Mouse (Mus musculus): Measurements from ENCODE around the gene Lrmda. TPM values are rescaled to one million over a fixed set of nuclear protein-coding genes. Genes with fewer than 3 reads are reported as not detected.

Gene Lrmda
- polyA plus RNA-seq, 1 experiment from 2014 or later: 0.20 TPM

DNA sequence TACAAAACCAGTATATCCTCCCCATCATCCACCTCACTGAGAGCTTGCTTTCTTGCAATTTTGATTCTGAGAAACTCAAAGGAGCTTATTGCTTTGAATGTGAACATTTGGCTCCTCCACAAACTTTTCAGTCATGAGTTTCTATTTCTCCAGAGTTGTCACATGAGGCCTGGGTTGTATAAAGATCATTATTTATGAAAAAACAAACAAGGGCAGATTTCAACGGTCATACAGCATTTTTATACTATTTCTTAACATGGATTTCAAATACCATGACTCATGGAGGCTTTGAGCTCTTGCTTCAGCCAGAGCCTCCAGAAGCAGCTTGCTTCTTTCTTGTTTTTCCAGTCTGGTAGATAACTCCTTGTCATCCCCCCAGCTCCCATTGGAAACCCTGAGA, 119.8 kb downstream of the Lrmda start:
- Histone ChIP-seq H3K27me3 (ENCODE audit: poor library complexity, severe bottlenecking) (peaks cover 41% of the 10 kb centered on the region), H3K27ac (no peak overlapping the region), H3K9me3 (peaks cover 10% of the 10 kb centered on the region), H3K4me3 (no peak overlapping the region), H3K4me1 (peaks cover 12% of the 10 kb centered on the region), H3K36me3 (replicated peaks) (no peaks in the 10 kb centered on the region)
- DNase-seq (ENCODE audit: extremely low spot score, low spot score): no peak
- WGBS: 92% methylated on average over 1 of the region's 1 CpGs

DNA sequence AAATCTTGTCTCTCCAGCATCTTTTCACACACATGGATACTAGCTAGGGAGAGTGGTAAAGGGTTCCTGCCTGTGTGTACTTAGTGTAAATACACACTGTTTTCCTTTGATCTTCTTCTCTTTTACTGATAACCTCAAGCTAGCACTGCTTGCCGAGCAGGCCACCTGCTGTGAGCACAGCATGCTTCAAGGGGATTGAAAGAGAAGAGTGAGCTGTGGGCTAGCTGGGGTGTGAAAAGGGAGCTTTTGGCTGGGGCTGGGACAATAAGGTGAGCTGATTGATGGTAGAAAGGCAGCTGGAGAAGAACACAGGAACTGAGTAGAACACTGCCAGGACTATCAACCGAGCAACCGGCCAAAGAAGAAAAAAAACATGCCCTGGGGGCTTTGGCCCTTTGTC, 124.5 kb downstream of the Lrmda start:
- no peak overlapping the region for H3K27ac ChIP-seq
- DNase-seq (ENCODE audit: extremely low spot score, low spot score): no peak

DNA sequence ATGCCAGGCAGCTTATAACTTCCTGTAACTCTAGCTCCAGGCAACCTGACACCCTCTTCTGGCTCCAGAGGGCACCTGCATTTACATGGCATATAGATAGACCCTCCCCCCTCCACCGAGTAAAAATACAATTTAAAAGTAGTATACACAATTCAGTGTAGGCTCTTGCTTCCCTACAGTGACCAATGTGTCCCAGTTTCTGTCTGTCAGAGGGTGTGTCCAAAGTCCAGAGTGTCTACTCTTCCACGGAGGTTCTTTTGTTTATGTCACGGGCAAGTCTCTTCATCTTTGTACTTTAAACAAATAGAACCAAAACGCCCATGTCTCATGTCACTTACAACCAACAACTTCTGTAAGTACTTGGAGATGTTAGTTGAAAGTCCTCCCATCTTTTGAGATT, 126.4 kb downstream of the Lrmda start:
- Histone ChIP-seq H3K27ac (no peak overlapping the region), H3K27me3 (ENCODE audit: poor library complexity, severe bottlenecking) (peaks cover 74% of the 10 kb centered on the region), H3K4me1 (peaks cover 25% of the 10 kb centered on the region), H3K36me3 (replicated peaks) (no peaks in the 10 kb centered on the region), H3K9me3 (no peaks in the 10 kb centered on the region), H3K4me3 (no peak overlapping the region)
- 77% methylated on average over 4 of the region's 4 CpGs for WGBS
- no peak for DNase-seq (ENCODE audit: extremely low spot score, low spot score)

More for the DNA sequence above, 124.5 kb downstream of the Lrmda start:
- no peaks in the 10 kb centered on the region for H3K36me3 ChIP-seq (replicated peaks)
- no peak overlapping the region for H3K4me3 ChIP-seq
- H3K4me1 ChIP-seq: peaks cover 30% of the 10 kb centered on the region
- H3K27me3 ChIP-seq (ENCODE audit: poor library complexity, severe bottlenecking): peaks cover 65% of the 10 kb centered on the region
- H3K9me3 ChIP-seq: no peaks in the 10 kb centered on the region
- 3% methylated on average over 3 of the region's 3 CpGs for WGBS

DNA sequence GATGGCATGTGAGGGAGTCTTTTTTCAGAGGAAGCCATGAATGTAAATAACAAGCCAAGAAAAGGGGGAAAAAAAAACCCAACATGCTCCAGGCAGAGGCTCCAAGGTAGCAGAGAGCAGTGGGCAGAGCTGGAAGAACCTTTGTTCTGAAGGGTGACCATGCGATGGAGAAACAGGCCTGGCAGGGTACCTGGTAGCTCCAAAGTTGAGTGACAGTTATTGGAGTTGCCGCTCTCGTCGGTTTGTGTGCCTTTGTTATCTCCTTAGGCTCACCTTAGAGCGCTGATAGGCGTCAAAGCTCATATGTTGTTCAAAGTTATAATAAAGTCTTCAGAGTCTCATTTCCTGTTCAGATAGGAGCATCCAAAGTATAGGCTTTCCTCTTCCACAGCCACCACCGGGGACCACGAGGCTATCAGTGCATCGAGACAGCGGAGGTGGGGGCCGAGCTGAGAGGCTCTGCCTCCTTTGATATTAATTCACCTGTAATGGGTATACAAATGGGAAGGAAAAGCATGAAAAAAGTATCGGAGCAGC, 127.1 kb downstream of the Lrmda start:
- Histone ChIP-seq H3K4me1 (peaks cover 25% of the 10 kb centered on the region), H3K27me3 (ENCODE audit: poor library complexity, severe bottlenecking) (peaks cover 75% of the 10 kb centered on the region), H3K4me3 (no peak overlapping the region), H3K36me3 (replicated peaks) (no peaks in the 10 kb centered on the region), H3K9me3 (no peaks in the 10 kb centered on the region), H3K27ac (no peak overlapping the region)
- 86% methylated on average over 12 of the region's 12 CpGs for WGBS
- no peak for DNase-seq (ENCODE audit: extremely low spot score, low spot score)

DNA sequence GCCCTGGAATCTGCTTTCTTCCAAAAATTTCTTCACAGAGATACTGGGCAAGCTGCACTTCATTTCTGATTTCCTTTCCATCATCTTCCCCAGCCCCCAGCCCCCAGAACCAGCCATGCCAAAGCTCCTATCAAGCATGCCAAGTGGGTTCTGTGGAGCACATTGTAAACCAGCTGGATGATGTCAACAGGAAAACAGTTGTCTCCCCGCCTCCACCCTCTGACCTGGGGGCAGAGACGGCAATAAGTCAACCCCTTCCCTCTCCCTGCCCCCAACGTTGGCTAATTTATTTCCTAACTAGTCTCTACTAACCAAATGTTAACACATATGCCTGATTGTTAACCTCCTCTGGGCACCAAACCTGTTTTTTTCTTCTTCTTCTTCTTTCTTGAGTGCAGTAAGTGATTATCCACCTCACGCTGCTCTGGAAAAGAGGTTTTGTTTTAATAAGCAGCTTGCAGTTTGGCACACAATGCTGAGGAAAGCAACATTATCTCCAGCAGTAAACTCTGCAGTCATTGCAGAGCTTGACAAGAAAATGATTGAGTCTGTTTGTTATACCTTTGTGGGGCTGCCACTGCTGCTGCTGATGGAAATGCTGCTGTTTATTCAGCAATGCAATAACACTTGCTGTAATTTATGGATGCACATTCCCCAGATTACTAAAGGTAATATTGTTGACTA, 128.0 kb downstream of the Lrmda start:
- H3K36me3 ChIP-seq (replicated peaks): no peaks in the 10 kb centered on the region
- WGBS: 38% methylated on average over 4 of the region's 4 CpGs
- H3K4me1 ChIP-seq: peaks cover 30% of the 10 kb centered on the region
- no peak overlapping the region for H3K4me3 ChIP-seq
- H3K27me3 ChIP-seq (ENCODE audit: poor library complexity, severe bottlenecking): peaks cover 75% of the 10 kb centered on the region
- no peak overlapping the region for H3K27ac ChIP-seq
- no peaks in the 10 kb centered on the region for H3K9me3 ChIP-seq
- DNase-seq (ENCODE audit: extremely low spot score, low spot score): no peak

DNA sequence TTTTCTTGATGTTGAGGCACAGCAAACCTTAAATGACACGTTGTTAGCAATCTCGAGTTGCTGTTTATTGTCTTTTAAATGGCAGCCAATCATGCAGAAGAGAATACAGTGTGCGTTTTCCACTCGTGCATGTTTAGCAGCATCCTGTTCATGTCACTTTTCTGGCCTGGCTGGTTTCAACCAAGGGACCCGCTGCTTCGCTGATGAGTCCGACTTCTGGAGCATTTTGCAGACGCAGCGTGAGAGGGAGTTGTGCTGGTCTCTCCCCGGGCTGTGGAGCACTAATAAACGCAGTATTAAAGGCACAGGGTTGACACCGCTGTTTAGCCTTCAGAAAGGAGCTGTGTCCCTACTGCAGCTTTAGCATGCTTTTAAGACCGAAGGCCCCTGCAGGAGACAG, 133.2 kb downstream of the Lrmda start:
- no peak for DNase-seq (ENCODE audit: extremely low spot score, low spot score)
- Histone ChIP-seq H3K36me3 (replicated peaks) (no peaks in the 10 kb centered on the region), H3K4me1 (peaks cover 44% of the 10 kb centered on the region), H3K27me3 (ENCODE audit: poor library complexity, severe bottlenecking) (peaks cover 96% of the 10 kb centered on the region), H3K4me3 (no peak overlapping the region), H3K27ac (0 out of 2 replicates have a peak overlapping the region, but pooled peaks have one; percentile 5), H3K9me3 (no peaks in the 10 kb centered on the region)
- WGBS: 53% methylated on average over 13 of the region's 13 CpGs

DNA sequence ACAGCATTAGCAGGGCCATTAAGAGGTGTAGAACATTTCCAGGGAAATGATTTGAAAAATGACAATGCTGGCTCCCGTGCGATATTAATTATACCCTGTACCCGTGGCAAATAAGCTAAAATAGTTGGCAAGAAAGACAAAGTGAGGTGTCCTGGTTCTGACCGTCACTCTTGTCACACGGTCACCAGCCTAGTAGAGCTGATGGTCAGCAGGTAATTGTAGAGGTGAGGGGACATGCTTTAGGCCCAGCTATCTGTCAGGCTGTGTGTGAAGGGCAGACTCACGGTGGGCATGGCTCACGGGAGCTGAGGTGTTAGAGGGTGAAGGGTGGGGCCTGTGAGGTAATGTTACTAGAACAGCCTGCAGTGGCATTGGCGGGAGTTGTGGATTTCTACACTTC, 134.6 kb downstream of the Lrmda start:
- H3K4me3 ChIP-seq: no peak overlapping the region
- no peaks in the 10 kb centered on the region for H3K9me3 ChIP-seq
- no peak overlapping the region for H3K27ac ChIP-seq
- H3K27me3 ChIP-seq (ENCODE audit: poor library complexity, severe bottlenecking): peaks cover 96% of the 10 kb centered on the region
- H3K36me3 ChIP-seq (replicated peaks): no peaks in the 10 kb centered on the region
- DNase-seq (ENCODE audit: extremely low spot score, low spot score): no peak
- peaks cover 40% of the 10 kb centered on the region for H3K4me1 ChIP-seq
- 87% methylated on average over 8 of the region's 8 CpGs for WGBS

DNA sequence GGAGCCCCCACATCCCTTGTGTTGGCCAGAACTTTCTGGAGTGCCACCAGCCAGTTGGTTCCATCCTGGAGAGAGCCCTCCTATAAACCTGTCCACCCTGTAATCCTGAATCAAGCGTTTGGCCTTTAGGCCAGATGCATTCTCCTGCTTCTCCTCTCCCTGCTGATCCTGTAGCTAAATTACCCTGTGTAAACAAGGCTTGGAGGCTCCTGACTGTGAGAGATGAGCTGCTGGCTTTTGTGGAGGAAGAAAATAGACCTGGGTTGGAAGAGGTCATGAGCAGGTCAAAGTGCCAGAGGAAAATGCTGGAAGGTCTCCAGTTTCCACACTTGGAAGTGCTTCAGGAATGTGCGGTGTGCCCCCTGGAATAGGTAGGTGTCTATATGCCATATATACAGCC, 135.5 kb downstream of the Lrmda start:
- Histone ChIP-seq H3K36me3 (replicated peaks) (no peaks in the 10 kb centered on the region), H3K9me3 (no peaks in the 10 kb centered on the region), H3K27me3 (ENCODE audit: poor library complexity, severe bottlenecking) (peaks cover 91% of the 10 kb centered on the region), H3K4me1 (peaks cover 40% of the 10 kb centered on the region), H3K4me3 (no peak overlapping the region), H3K27ac (peak overlapping the region; percentile 22; the same call in 1 of the 2 replicates)
- WGBS: 39% methylated on average over 2 of the region's 2 CpGs
- no peak for DNase-seq (ENCODE audit: extremely low spot score, low spot score)

DNA sequence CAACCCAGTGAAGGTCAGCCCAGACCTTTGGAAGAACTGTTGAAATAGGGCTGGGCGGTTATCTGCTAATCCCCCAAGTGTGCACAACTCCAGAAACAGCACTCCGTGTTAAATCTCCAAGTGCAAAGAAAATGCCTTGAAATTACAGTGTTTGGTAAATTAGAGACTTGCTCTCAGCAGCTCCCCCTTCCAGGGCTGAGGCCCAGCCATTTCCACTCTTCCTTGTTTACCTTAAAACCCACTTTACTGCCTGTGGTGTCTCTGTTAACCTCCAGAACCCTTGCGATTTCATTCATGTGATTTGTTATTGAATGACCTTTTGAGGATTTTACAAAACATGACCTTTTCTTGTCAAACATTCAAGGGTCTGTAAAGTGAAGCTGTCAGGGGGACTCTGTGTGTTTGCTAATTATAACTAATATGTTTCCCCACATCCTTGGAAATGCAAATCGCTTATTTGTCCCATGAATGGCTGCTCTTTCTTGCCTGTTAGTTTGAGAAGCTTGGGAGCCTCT, 136.1 kb downstream of the Lrmda start:
- WGBS: 28% methylated on average over 4 of the region's 4 CpGs
- Histone ChIP-seq H3K36me3 (replicated peaks) (no peaks in the 10 kb centered on the region), H3K27me3 (ENCODE audit: poor library complexity, severe bottlenecking) (peaks cover 91% of the 10 kb centered on the region), H3K27ac (peak overlapping the region; percentile 21; the same call in 1 of the 2 replicates), H3K4me1 (peaks cover 40% of the 10 kb centered on the region), H3K4me3 (no peak overlapping the region), H3K9me3 (no peaks in the 10 kb centered on the region)
- no peak for DNase-seq (ENCODE audit: extremely low spot score, low spot score)

DNA sequence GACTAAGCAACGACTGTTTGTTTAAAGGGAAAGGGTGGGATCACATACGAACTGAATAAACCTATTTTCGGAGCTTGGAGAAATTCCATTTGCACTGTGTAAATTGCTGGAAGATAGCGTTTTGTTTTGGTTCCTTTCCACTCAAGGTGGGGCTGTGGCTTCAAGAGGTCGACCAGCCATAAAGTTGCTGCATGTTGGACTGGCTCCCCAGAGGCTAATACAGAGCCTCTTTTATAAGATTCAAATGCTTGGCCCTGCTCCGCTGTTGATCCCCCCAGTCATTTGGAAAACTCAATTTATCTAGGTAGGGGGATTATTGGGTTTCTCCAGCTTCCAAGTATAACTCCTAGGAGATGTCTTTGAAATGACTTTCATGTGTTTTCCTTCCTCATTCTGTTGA, 137.5 kb downstream of the Lrmda start:
- H3K9me3 ChIP-seq: no peaks in the 10 kb centered on the region
- WGBS: 75% methylated on average over 6 of the region's 6 CpGs
- no peak overlapping the region for H3K4me3 ChIP-seq
- H3K36me3 ChIP-seq (replicated peaks): no peaks in the 10 kb centered on the region
- peaks cover 91% of the 10 kb centered on the region for H3K27me3 ChIP-seq (ENCODE audit: poor library complexity, severe bottlenecking)
- peaks cover 38% of the 10 kb centered on the region for H3K4me1 ChIP-seq
- H3K27ac ChIP-seq: no peak overlapping the region
- DNase-seq (ENCODE audit: extremely low spot score, low spot score): no peak

DNA sequence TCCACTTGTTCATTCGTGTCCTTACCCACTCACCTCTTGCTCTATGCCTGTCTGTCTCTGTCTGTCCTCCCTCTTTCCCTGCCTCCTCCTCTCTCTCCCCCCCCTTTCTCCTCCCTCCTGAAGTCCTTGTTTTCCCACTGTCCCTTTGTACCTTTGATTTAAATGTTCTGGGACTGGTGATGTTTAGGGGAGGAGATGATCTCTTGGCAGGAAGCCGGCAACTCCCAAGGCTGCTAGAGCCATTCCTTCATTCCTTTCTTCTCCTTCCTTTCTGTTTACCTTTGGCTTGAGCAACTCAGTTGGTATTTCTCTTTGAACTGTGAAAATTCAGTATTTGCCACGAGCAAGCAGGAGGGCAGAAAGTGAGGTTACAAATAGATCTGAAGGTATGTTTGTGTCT, 141.9 kb downstream of the Lrmda start:
- Histone ChIP-seq H3K36me3 (replicated peaks) (no peaks in the 10 kb centered on the region), H3K4me1 (peaks cover under 1% of the 10 kb centered on the region), H3K9me3 (no peaks in the 10 kb centered on the region), H3K27ac (no peak overlapping the region), H3K27me3 (ENCODE audit: poor library complexity, severe bottlenecking) (peaks cover 94% of the 10 kb centered on the region), H3K4me3 (no peak overlapping the region)
- no peak for DNase-seq (ENCODE audit: extremely low spot score, low spot score)
- 47% methylated on average over 3 of the region's 3 CpGs for WGBS

DNA sequence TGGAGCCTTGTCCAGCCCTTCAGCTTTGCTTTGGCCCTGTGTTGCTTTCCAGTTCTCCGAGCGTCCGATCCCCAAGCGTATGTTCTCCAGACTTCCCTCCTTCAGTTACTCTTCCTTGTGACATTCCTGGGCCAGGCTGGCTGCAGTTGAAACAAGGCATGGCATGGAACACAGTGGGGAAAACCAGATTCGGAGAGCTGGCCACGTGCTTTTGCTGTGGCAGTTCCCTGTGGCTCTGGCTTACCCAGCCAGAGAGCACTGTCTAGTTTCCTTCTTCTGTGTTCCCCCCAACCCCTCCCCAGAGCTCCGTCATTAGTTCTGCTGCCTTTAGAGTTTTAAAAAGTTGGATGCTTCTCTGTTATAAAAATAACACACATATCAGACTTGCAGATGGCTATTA, 147.8 kb downstream of the Lrmda start:
- Histone ChIP-seq H3K4me1 (peaks cover 15% of the 10 kb centered on the region), H3K27ac (no peak overlapping the region), H3K9me3 (no peaks in the 10 kb centered on the region), H3K4me3 (no peak overlapping the region), H3K36me3 (replicated peaks) (no peaks in the 10 kb centered on the region), H3K27me3 (ENCODE audit: poor library complexity, severe bottlenecking) (peaks cover 92% of the 10 kb centered on the region)
- no peak for DNase-seq (ENCODE audit: extremely low spot score, low spot score)
- WGBS: 79% methylated on average over 7 of the region's 7 CpGs

DNA sequence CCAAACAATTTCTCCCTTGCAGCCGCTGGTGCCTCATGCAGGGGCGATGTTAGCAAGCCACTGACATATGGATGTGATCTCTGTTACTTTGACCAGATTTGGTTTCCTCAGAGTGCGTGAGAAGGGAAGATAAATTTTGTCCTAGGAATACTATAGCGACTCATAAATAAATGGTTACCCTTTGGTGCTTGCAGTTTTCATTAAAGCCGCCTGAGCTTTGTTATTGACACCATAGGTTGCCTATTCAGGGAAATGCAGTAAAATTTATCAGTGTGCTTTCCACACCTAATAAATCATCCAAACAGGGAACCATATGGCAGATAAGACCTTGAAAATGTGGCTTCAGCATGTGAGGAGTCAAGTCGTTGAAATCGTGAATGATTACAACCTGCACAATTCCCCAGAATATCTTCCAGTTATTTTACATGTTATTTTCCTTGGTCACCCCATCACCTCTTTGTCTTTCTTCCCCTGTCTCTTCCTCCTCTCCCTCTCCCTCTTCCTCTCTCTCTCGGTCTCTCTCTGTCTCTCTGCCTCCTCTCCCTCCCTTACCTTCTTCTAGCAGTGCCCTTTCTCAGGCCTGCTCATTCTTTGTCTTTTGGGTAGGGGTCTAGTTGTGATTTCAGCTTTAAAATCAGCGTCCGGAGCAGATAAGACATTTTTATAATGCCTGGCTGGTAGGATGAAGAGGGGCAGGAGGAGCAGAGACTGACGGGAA, 148.7 kb downstream of the Lrmda start:
- H3K4me3 ChIP-seq: no peak overlapping the region
- WGBS: 75% methylated on average over 11 of the region's 11 CpGs

More for the DNA sequence above, 148.7 kb downstream of the Lrmda start:
- H3K27me3 ChIP-seq (ENCODE audit: poor library complexity, severe bottlenecking): peaks cover 91% of the 10 kb centered on the region
- no peaks in the 10 kb centered on the region for H3K9me3 ChIP-seq
- H3K4me1 ChIP-seq: peaks cover 15% of the 10 kb centered on the region
- no peak for DNase-seq (ENCODE audit: extremely low spot score, low spot score)
- peak overlapping the region; percentile 11; the same call in 1 of the 2 replicates for H3K27ac ChIP-seq
- H3K36me3 ChIP-seq (replicated peaks): no peaks in the 10 kb centered on the region

Measured in forebrain, embryonic 10.5 days (tissue).